8 mouse cellular contexts compared by ENCODE assay signal in genomic region chr8:121842064-121842955, GRCm38 (mm10).
"Had no signal": no experiment of that assay in that cellular context is flagged by ENCODE, and none has a peak within 500 bp of the region (broad histone marks: within the 10 kb centered on the region; RNA-seq: fewer than 3 reads in every experiment).

No protein-coding gene starts in this region.

- H3K9me3 ChIP-seq: limb, embryonic 10.5 days; liver, embryonic 15.5 days; midbrain, embryonic 13.5 days; stomach, embryonic 15.5 days had no signal

- H3K9ac ChIP-seq: liver, embryonic 15.5 days; midbrain, embryonic 13.5 days; stomach, embryonic 15.5 days had no signal

- H3K27ac ChIP-seq: kidney, postnatal 0 days; layer of hippocampus, adult 2 months; left cerebral cortex, adult 2 months; limb, embryonic 10.5 days; liver, embryonic 15.5 days; midbrain, embryonic 13.5 days; stomach, embryonic 15.5 days had no signal

- H3K27me3 ChIP-seq: liver, embryonic 15.5 days; midbrain, embryonic 13.5 days; stomach, embryonic 15.5 days had no signal

- H3K4me1 ChIP-seq: limb, embryonic 10.5 days; midbrain, embryonic 13.5 days; stomach, embryonic 15.5 days had no signal

- H3K4me3 ChIP-seq: layer of hippocampus, adult 2 months; left cerebral cortex, adult 2 months; limb, embryonic 10.5 days; liver, embryonic 15.5 days; midbrain, embryonic 13.5 days; stomach, embryonic 15.5 days had no signal

- DNase-seq: lung, adult 2 months had no signal

- H3K36me3 ChIP-seq: midbrain, embryonic 13.5 days; stomach, embryonic 15.5 days had no signal
